Mouse (Mus musculus): Measurements from ENCODE around the gene Rec114.

The Rec114 gene

GRCm38 (mm10) chr9:58710642-58711041, 33.1 kb downstream of the Rec114 start:
- DNase-seq, result no peak

- peak; percentile 78 for DNase-seq
Observed at GRCm38 (mm10) chr9:58709939-58710338, 33.8 kb downstream of the Rec114 start.

GRCm38 (mm10) chr9:58707796-58708195, 36.0 kb downstream of the Rec114 start:
- no peak for DNase-seq

GRCm38 (mm10) chr9:58706024-58706423, 37.7 kb downstream of the Rec114 start:
- DNase-seq, result no peak

- DNase-seq, result no peak
Observed at GRCm38 (mm10) chr9:58703766-58704165, 40.0 kb downstream of the Rec114 start.

GRCm38 (mm10) chr9:58701751-58702150, 42.0 kb downstream of the Rec114 start:
- DNase-seq, result no peak

GRCm38 (mm10) chr9:58698486-58698885, 45.3 kb downstream of the Rec114 start:
- no peak for DNase-seq

- no peak for DNase-seq
Observed at GRCm38 (mm10) chr9:58691471-58691870, 52.3 kb downstream of the Rec114 start.

- DNase-seq, result no peak
Observed at GRCm38 (mm10) chr9:58690701-58691100, 53.1 kb downstream of the Rec114 start.

GRCm38 (mm10) chr9:58688076-58688475, 55.7 kb downstream of the Rec114 start:
- DNase-seq, result no peak

GRCm38 (mm10) chr9:58685290-58685689, 58.5 kb downstream of the Rec114 start:
- no peak for DNase-seq

GRCm38 (mm10) chr9:58683372-58683771, 60.4 kb downstream of the Rec114 start:
- DNase-seq, result no peak

- no peak for DNase-seq
Observed at GRCm38 (mm10) chr9:58682106-58682505, 61.7 kb downstream of the Rec114 start.

- DNase-seq, result no peak
Observed at GRCm38 (mm10) chr9:58681411-58681810, 62.4 kb downstream of the Rec114 start.

- DNase-seq, result no peak
Observed at GRCm38 (mm10) chr9:58675371-58675770, 68.4 kb downstream of the Rec114 start.

- DNase-seq, result no peak
Observed at GRCm38 (mm10) chr9:58674736-58675135, 69.0 kb downstream of the Rec114 start.

- DNase-seq, result no peak
Observed at GRCm38 (mm10) chr9:58672474-58672873, 71.3 kb downstream of the Rec114 start.

GRCm38 (mm10) chr9:58669819-58670218, 73.9 kb downstream of the Rec114 start:
- DNase-seq, result no peak

- no peak for DNase-seq
Observed at GRCm38 (mm10) chr9:58669071-58669470, 74.7 kb downstream of the Rec114 start.

- no peak for DNase-seq
Observed at GRCm38 (mm10) chr9:58668171-58668570, 75.6 kb downstream of the Rec114 start.

- no peak for DNase-seq
Observed at GRCm38 (mm10) chr9:58667244-58667643, 76.5 kb downstream of the Rec114 start.

GRCm38 (mm10) chr9:58666191-58666590, 77.6 kb downstream of the Rec114 start:
- DNase-seq, result no peak

GRCm38 (mm10) chr9:58665492-58665891, 78.3 kb downstream of the Rec114 start:
- no peak for DNase-seq

- DNase-seq, result no peak
Observed at GRCm38 (mm10) chr9:58662791-58663190, 81.0 kb downstream of the Rec114 start.

GRCm38 (mm10) chr9:58662007-58662406, 81.8 kb downstream of the Rec114 start:
- DNase-seq, result peak; percentile 74

GRCm38 (mm10) chr9:58660673-58661072, 83.1 kb downstream of the Rec114 start:
- DNase-seq, result peak; percentile 53
